Mouse (Mus musculus): Measurements from ENCODE around the gene Traip.

Traip gene

GRCm38 (mm10) chr9:107974491-107975171, 24.7 kb downstream of the Traip start:
- no peak for DNase-seq

GRCm38 (mm10) chr9:107975399-107976386, 25.8 kb downstream of the Traip start, which contains the start of gene Uba7:
Gene Uba7 (plus strand): TSS chr9:107975505.
- DNase-seq, result no peak

GRCm38 (mm10) chr9:107978815-107979214, 28.9 kb downstream of the Traip start:
- no peak for DNase-seq

GRCm38 (mm10) chr9:107981684-107982605, 32.0 kb downstream of the Traip start:
- peak; percentile 89 for DNase-seq

- DNase-seq, result peak; percentile 90
Measured at GRCm38 (mm10) chr9:107982681-107983346, 32.9 kb downstream of the Traip start, which contains the start of gene Gm20661. Gene Gm20661 (plus strand): TSS chr9:107983058.

GRCm38 (mm10) chr9:107983421-107983890, 33.5 kb downstream of the Traip start:
- peak; percentile 92 for DNase-seq

GRCm38 (mm10) chr9:107984052-107984753, 34.3 kb downstream of the Traip start:
- peak; percentile 27 for DNase-seq

- no peak for DNase-seq
Measured at GRCm38 (mm10) chr9:107984754-107985055, 34.8 kb downstream of the Traip start.

GRCm38 (mm10) chr9:107985131-107986119, 35.5 kb downstream of the Traip start, which contains the start of gene Inka1:
Gene Inka1 (minus strand): TSS chr9:107985879.
- DNase-seq, result peak; percentile 94

- DNase-seq, result peak; percentile 92
Measured at GRCm38 (mm10) chr9:107986376-107986775, 36.4 kb downstream of the Traip start.

GRCm38 (mm10) chr9:107987950-107988349, 38.0 kb downstream of the Traip start:
- no peak for DNase-seq

- DNase-seq, result no peak
Measured at GRCm38 (mm10) chr9:107992197-107992596, 42.3 kb downstream of the Traip start, which contains the start of gene Cdhr4. Gene Cdhr4 (plus strand): TSS chr9:107992497.

- no peak for DNase-seq
Measured at GRCm38 (mm10) chr9:107993013-107993412, 43.1 kb downstream of the Traip start.

- DNase-seq, result no peak
Measured at GRCm38 (mm10) chr9:107994464-107994863, 44.5 kb downstream of the Traip start.

- DNase-seq, result no peak
Measured at GRCm38 (mm10) chr9:107995513-107995912, 45.6 kb downstream of the Traip start.

GRCm38 (mm10) chr9:107996049-107996448, 46.1 kb downstream of the Traip start, which contains the start of gene Gm20662:
Gene Gm20662 (plus strand): TSS chr9:107996349.
- DNase-seq, result no peak

GRCm38 (mm10) chr9:108001922-108002770, 52.2 kb downstream of the Traip start, which contains the start of gene Ip6k1:
Gene Ip6k1 (plus strand): TSS chr9:108002501.
- DNase-seq, result peak; percentile 100

GRCm38 (mm10) chr9:108002778-108003530, 53.0 kb downstream of the Traip start:
- DNase-seq, result no peak
